Mouse (Mus musculus): ENCODE measurements around the gene 3110040M04Rik.
"Not testable (repeated sequence)": the region's sequence is repeated elsewhere in the genome, so short reads cannot be mapped to it uniquely, and the experiment has no call there.

Gene 3110040M04Rik

GRCm38 (mm10) chr1:151192739-151193138, 11.2 kb upstream of the 3110040M04Rik start:
- not testable (repeated sequence) for DNase-seq

DNA sequence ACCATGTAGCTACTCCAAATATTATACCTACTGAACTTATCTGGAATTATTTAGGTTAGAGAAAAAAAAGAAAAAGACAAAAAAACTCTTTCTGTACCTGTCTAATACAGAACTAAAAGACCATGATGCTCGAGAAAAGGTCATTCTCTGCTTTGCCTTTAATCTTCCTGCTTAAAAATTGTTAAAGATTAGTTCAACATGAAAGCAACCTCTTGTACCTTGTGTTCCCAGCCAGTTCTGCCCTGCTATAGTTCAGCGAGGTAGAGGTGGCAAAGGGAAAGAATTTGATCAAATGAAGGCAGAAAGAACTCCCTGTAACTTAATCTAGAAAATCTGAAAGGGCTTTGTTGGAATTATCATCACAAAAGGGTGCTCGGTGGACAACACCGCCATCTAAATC, 7.9 kb upstream of the 3110040M04Rik start:
- DNase-seq, result peak in 1 of 2 experiments; percentile 45

GRCm38 (mm10) chr1:151196690-151197089, 7.2 kb upstream of the 3110040M04Rik start:
- DNase-seq, result not testable (repeated sequence)

DNA sequence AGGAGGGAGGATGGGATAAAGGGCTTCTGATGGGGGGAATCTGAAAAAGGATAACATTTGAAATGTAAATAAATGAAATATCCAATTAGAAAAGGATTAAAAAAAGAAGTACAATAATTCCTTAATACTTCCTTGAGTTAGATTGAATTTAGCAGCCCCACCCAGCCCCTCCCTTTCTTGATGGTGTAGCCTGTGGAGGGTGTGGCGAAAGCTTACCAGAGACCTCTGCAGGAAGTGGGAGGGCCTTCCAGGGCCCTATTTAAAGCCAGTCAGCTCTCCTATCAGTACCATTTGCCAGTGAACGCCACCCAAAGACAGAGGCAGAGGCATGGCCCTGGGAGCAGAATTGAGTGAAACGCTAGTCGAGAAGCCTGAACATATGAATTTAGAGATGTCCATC, 5.8 kb upstream of the 3110040M04Rik start, which contains the start of gene Gm47995:
Gene Gm47995, plus strand, starts transcription at position 329 of the 400 bp plus-strand sequence.
- not testable (repeated sequence) for DNase-seq

DNA sequence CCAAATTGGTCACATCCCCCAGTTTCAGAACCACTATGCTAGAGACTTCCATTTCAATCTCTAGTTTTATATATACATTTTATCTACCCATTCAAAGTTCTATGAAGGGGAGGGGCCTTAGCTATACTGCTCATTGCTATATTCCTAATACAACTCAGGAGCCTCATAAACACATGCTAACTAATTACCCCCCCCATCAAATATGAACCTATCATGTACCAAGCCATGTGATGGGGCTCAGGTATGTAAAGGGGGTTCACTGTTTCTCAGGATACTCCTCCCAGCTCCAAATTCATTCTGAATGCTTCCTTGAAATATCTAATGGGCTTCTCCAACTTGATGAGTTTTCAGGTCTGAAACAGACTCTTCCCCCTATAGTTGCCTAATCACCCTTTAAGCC, 3.3 kb upstream of the 3110040M04Rik start:
- DNase-seq, result not testable (repeated sequence)

GRCm38 (mm10) chr1:151202771-151203170, 1.1 kb upstream of the 3110040M04Rik start:
- DNase-seq, result not testable (repeated sequence)

DNA sequence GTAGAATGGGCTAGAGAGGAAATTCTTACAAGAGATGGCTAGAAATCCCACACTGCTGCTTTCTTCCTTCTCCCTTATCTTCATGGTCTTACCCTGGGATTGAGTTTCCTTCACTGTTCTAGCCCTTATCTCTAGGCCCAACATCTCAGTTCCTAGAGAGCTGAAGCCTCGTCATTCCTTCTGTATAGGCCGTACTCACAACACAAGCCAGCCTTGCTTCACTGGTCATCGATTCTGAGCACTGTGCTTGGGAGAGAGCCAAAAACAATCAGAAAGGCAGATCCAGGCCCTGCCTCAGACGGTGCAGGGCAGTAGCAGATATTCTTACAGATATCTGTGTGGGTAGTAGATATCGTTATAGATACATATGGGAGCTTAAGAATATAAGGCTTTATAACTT, 4.6 kb downstream of the 3110040M04Rik start:
- not testable (repeated sequence) for DNase-seq

GRCm38 (mm10) chr1:151208944-151209343, 5.0 kb downstream of the 3110040M04Rik start:
- DNase-seq, result not testable (repeated sequence)

GRCm38 (mm10) chr1:151209824-151210355, 6.0 kb downstream of the 3110040M04Rik start, which contains the start of gene Gm47996:
Gene Gm47996 (plus strand): TSS chr1:151210131.
- DNase-seq, result not testable (repeated sequence)

GRCm38 (mm10) chr1:151211666-151212065, 7.7 kb downstream of the 3110040M04Rik start:
- DNase-seq, result not testable (repeated sequence)

DNA sequence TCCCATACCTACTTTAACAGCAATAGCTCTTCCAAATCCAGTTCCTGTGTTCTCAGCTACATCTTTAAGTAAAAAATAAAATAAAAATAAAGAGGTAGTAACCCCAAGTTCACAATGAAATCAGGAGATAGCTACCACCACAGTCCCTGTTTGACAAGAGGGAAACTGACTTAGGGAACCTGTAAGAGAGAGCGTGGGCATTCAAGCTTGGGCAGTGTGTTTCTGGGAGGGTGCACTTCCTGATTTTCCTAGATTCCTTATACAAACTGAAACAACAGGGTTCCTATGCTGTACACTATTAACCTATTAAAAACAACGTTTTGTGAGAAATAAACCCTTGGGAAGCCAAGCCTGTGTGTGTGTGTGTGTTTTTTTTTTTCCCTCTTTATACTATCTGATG, 10.9 kb downstream of the 3110040M04Rik start:
- DNase-seq, result no peak

GRCm38 (mm10) chr1:151215985-151216384, 12.1 kb downstream of the 3110040M04Rik start:
- DNase-seq, result peak in 1 of 2 experiments; percentile 28

- DNase-seq, result peak; percentile 61 to 82
Observed at GRCm38 (mm10) chr1:151216417-151216816, 12.5 kb downstream of the 3110040M04Rik start.

GRCm38 (mm10) chr1:151219045-151219444, 15.1 kb downstream of the 3110040M04Rik start:
- DNase-seq, result no peak

GRCm38 (mm10) chr1:151220098-151220497, 16.2 kb downstream of the 3110040M04Rik start:
- DNase-seq, result no peak

- DNase-seq, result no peak
Observed at GRCm38 (mm10) chr1:151222561-151223267, 18.8 kb downstream of the 3110040M04Rik start.

DNA sequence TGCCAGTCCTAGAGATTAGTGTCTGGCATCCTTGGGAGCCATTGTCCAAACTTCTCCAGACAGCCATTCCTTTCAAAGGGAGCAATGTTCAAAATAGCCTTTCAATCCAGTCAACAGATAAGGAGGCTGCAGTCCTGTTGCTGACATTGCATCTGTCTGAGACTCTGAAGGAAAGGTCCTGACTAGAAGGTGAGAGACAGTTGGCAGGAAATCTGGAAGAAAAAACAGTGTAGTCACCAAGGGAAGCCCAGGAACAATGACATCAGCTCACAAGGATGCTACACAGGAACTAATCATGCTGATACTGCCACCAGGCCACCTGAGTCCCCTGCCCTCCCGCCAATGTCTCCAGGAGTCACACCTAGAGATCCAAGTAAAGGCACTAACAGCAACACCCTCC, 19.5 kb downstream of the 3110040M04Rik start:
- no peak for DNase-seq

DNA sequence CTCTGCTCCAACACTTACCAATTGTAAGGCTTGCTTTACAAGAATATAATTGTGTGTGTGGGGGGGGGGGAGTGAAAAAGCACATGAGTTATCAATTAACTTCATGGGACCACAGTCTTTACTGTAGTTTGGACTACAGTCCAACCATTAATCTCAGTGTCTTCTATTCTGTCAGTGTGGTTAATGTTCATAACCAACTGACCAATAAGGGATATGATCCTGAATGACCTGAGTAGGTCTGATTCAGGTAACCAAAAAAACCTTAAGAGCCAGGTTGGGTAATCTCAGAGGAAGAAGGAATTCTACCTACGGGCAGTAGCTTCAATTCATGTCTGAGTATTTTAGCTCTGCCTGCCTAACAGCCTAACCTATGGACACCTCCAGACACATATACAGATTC, 20.6 kb downstream of the 3110040M04Rik start:
- peak in 1 of 2 experiments; percentile 42 for DNase-seq

DNA sequence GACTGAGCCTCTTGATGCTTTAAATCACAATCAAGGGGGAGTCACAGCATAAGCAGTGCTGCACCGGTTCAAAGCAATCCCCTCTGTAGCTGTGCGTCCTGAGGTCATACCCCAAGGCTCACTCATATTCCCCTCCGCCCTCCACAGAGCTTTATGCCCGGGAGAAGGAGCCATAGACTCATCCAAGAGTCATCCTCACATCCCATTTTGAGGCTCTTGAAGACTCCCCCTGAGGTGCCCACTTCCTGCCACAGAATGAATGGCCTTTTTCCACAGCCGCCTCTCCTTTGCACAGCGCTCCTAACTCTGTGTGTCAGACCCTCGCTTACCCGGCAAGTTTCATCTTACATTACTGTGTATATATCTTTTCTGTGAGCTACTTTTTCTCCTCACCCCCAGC, 23.6 kb downstream of the 3110040M04Rik start:
- DNase-seq, result no peak

GRCm38 (mm10) chr1:151228320-151228989, 24.5 kb downstream of the 3110040M04Rik start:
- DNase-seq, result no peak

DNA sequence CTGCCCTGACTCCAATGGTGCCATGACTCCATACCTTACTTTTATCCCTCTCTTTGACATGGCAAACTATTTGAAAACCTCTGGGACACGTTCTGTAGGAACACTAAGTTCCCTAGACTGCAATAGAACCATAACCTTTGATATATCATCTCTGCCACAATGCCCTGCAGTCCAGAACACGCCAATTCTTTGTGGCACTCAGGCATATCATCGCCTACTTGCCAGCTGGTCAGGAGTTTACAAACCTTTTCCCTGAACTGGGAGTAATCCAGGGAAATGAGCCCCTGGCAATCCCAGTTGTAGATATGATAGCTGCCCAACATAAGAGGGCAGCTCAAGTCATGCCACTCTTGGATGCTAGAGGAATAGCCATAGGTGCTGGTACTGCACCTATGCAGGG, 28.4 kb downstream of the 3110040M04Rik start:
- peak; percentile 42 to 46 for DNase-seq

- peak in 1 of 2 experiments; percentile 60 for DNase-seq
Observed at GRCm38 (mm10) chr1:151233756-151234155, 29.8 kb downstream of the 3110040M04Rik start.

GRCm38 (mm10) chr1:151235574-151235973, 31.7 kb downstream of the 3110040M04Rik start:
- DNase-seq, result no peak

Measured in kidney, postnatal 36 days (tissue).